Mouse (Mus musculus): ENCODE data around the gene Zmynd15. TPM values are rescaled to one million over a fixed set of nuclear protein-coding genes. Genes with fewer than 3 reads are reported as not detected.
A peak's percentile ranks its signal among the peaks of the same experiment; 100 is the strongest.
"Not testable (repeated sequence)": the region's sequence is repeated elsewhere in the genome, so short reads cannot be mapped to it uniquely, and the experiment has no call there.

Gene Zmynd15
- 0.31 and 0.85 TPM in 2 replicates for polyA plus RNA-seq (2014; fragmentation: Nextera tagmentation; extraction: Ambion mirVana)

DNA sequence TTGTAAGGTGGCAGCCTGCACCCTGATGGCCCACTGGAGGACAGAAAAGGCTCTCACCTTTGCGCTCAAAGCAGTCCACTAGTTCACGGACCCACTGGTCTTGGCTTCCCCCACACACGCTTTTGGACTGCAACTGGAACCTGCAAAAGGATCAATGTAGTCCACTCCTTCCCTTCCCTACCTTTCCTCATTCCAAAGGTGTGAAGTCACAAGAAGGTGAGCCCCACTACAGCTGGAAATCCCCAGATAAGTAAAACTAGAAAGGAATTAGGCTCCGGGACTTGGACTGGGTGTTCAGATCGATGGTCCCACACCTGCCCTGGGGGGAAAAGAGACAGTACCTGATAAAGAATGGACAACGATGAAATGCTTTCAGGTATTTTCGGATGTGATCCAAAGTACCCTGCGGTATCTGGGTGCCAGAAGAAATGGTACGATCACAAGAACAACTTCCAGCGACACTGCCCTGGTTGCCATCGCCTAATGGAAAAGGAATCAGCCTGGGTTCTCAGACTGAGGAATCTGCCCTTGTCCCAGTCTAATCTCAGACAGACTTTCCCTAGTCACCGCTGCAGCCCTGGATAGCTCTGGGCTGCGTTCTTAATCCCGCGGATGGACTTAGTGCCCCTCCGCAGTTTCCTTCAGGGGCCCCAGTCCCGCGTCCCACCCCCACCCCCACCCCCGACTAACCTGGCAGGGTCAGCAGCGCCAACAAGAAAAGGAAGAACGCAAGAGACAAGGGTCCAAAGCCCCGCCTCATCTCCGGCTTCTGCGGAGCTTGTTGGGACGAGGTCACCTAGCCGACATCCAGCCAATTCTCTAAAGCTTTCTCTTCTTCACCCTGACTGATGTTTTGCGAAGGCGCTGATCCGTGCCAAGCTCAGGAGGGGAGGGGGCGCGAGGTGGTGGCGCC lies at the start of gene Zmynd15:
TSS of gene Zmynd15 (plus strand) at position 746 of the 913 bp plus-strand sequence.
- ATAC-seq (ENCODE audit: low read depth) (no peak), DNase-seq (ENCODE audit: low spot score) (no peak)
- H3K4me1 ChIP-seq (ENCODE audit: control insufficient read depth, insufficient read depth, low read length) = no peaks in the 10 kb centered on the region
- H3K9me3 ChIP-seq (ENCODE audit: control insufficient read depth, low read length) = 0 out of 2 replicates have a peak, but pooled peaks cover 3% of the 10 kb centered on the region
- no peak within 1 kb of the TSS for H3K27ac ChIP-seq (replicated peaks; ENCODE audit: low read depth, low read length)
- H3K27me3 ChIP-seq (replicated peaks; ENCODE audit: control insufficient read depth, insufficient read depth, low read length) = peaks cover 25% of the 10 kb centered on the region
- peak within 1 kb of the TSS; percentile 57 for H3K4me3 ChIP-seq (ENCODE audit: low read depth, low read length)
- H3K9ac ChIP-seq (ENCODE audit: low read depth, low read length) = peak within 1 kb of the TSS; percentile 65
- H3K36me3 ChIP-seq (ENCODE audit: control insufficient read depth, insufficient read depth, low read length) = no peaks in the 10 kb centered on the region
- peak within 1 kb of the TSS; percentile 95 for H3K4me2 ChIP-seq (ENCODE audit: low read depth, low read length)
- WGBS = 19% methylated on average over 29 of the region's 32 CpGs

DNA sequence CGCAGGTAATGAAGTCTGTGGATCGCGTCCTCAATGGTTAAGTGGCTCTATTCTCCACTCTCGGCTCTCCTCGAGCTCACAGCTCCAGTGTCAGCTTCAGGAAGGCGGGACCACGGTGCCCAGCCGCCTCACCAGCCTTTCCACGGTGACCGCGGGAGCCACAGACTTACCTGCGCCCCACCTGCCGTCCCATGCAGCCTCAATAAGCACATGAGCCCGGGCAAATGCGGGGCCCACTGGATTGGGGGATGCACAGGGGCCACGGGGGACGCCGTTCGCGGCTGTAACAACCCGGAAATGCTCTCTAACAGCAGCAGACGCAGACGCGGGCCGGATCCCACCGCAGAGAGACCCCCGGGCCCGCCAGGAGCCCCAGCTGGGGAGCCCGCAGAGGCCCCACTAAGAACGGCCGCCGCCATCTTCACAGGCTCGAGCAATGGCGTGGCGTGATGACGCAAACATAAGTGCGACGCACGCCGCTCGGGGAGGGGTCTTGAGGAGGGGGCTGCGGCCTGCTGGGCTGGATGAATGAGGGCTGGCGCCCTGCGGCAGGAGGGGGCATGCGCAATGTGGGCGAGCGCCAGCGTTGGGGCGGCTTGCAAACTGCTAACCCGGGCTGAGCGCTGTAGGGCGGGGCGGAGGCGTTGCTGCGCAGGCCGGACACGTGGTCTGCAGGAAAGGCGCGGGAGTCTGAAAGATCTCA lies 49.5 kb upstream of the Zmynd15 start, which contains the start of gene Pelp1:
TSS of gene Pelp1 (minus strand) at position 438 of the 703 bp plus-strand sequence.
- no peaks in the 10 kb centered on the region for H3K9me3 ChIP-seq (ENCODE audit: control insufficient read depth, low read length)
- H3K36me3 ChIP-seq (ENCODE audit: control insufficient read depth, insufficient read depth, low read length) = 0 out of 2 replicates have a peak, but pooled peaks cover 17% of the 10 kb centered on the region
- H3K27me3 ChIP-seq (replicated peaks; ENCODE audit: control insufficient read depth, insufficient read depth, low read length) = no peaks in the 10 kb centered on the region
- peaks cover 6% of the 10 kb centered on the region; the same call in 1 of the 2 replicates for H3K4me1 ChIP-seq (ENCODE audit: control insufficient read depth, insufficient read depth, low read length)
- peak within 1 kb of the TSS; percentile 100 for H3K4me3 ChIP-seq (ENCODE audit: low read depth, low read length)
- under 1% methylated on average over 50 of the region's 59 CpGs for WGBS
- peak within 1 kb of the TSS; percentile 74 for H3K4me2 ChIP-seq (ENCODE audit: low read depth, low read length)
- H3K9ac ChIP-seq (ENCODE audit: low read depth, low read length) = peak within 1 kb of the TSS; percentile 99
- DNase-seq (ENCODE audit: low spot score) (peak; percentile 98), ATAC-seq (ENCODE audit: low read depth) (peak; percentile 99)
- H3K27ac ChIP-seq (replicated peaks; ENCODE audit: low read depth, low read length) = peak within 1 kb of the TSS; percentile 68

DNA sequence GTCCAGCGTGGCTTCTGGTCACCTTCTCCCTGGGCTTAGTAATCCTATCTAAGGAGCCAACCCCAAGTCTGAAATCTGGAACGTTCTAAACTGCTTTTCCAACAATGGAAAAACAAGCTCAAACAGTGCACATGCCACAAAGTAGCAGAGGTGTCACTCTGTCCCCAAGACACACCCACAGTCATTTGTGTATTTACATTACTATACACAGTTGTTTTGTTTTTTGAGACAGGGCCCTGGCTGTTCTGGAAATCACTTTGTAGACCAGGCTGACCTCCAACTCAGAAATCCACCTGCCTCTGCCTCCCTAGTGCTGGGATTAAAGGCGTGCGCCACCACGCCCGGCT lies 49.0 kb upstream of the Zmynd15 start:
- peak overlapping the region; percentile 74 for H3K4me2 ChIP-seq (ENCODE audit: low read depth, low read length)
- H3K4me3 ChIP-seq (ENCODE audit: low read depth, low read length) = peak overlapping the region; percentile 100
- ATAC-seq (ENCODE audit: low read depth) (no peak), DNase-seq (ENCODE audit: low spot score) (no peak)
- H3K9ac ChIP-seq (ENCODE audit: low read depth, low read length) = peak overlapping the region; percentile 99
- H3K27me3 ChIP-seq (replicated peaks; ENCODE audit: control insufficient read depth, insufficient read depth, low read length) = no peaks in the 10 kb centered on the region
- H3K27ac ChIP-seq (replicated peaks; ENCODE audit: low read depth, low read length) = peak overlapping the region; percentile 68; the same call in 1 of the 2 replicates
- H3K36me3 ChIP-seq (ENCODE audit: control insufficient read depth, insufficient read depth, low read length) = 0 out of 2 replicates have a peak, but pooled peaks cover 12% of the 10 kb centered on the region
- no peaks in the 10 kb centered on the region for H3K9me3 ChIP-seq (ENCODE audit: control insufficient read depth, low read length)
- peaks cover 6% of the 10 kb centered on the region; the same call in 1 of the 2 replicates for H3K4me1 ChIP-seq (ENCODE audit: control insufficient read depth, insufficient read depth, low read length)
- WGBS = 58% methylated on average over 6 of the region's 6 CpGs

GRCm38 (mm10) chr11:70412591-70412990 lies 46.6 kb upstream of the Zmynd15 start:
- H3K27ac ChIP-seq (replicated peaks; ENCODE audit: low read depth, low read length) = no peak overlapping the region
- peaks cover 6% of the 10 kb centered on the region; the same call in 1 of the 2 replicates for H3K4me1 ChIP-seq (ENCODE audit: control insufficient read depth, insufficient read depth, low read length)
- H3K4me2 ChIP-seq (ENCODE audit: low read depth, low read length) = no peak overlapping the region
- H3K36me3 ChIP-seq (ENCODE audit: control insufficient read depth, insufficient read depth, low read length) = no peaks in the 10 kb centered on the region
- DNase-seq (ENCODE audit: low spot score) = no peak
- H3K4me3 ChIP-seq (ENCODE audit: low read depth, low read length) = no peak overlapping the region
- no peak overlapping the region for H3K9ac ChIP-seq (ENCODE audit: low read depth, low read length)
- ATAC-seq (ENCODE audit: low read depth) = no peak
- no peaks in the 10 kb centered on the region for H3K9me3 ChIP-seq (ENCODE audit: control insufficient read depth, low read length)
- WGBS = 78% methylated on average over 5 of the region's 5 CpGs
- no peaks in the 10 kb centered on the region for H3K27me3 ChIP-seq (replicated peaks; ENCODE audit: control insufficient read depth, insufficient read depth, low read length)

GRCm38 (mm10) chr11:70413961-70414360 lies 45.3 kb upstream of the Zmynd15 start:
- no peaks in the 10 kb centered on the region for H3K27me3 ChIP-seq (replicated peaks; ENCODE audit: control insufficient read depth, insufficient read depth, low read length)
- no peak overlapping the region for H3K27ac ChIP-seq (replicated peaks; ENCODE audit: low read depth, low read length)
- H3K36me3 ChIP-seq (ENCODE audit: control insufficient read depth, insufficient read depth, low read length) = no peaks in the 10 kb centered on the region
- no peak for ATAC-seq (ENCODE audit: low read depth)
- no peaks in the 10 kb centered on the region for H3K9me3 ChIP-seq (ENCODE audit: control insufficient read depth, low read length)
- no peak overlapping the region for H3K9ac ChIP-seq (ENCODE audit: low read depth, low read length)
- DNase-seq (ENCODE audit: low spot score) = peak; percentile 77
- H3K4me2 ChIP-seq (ENCODE audit: low read depth, low read length) = no peak overlapping the region
- 10% methylated on average over 3 of the region's 3 CpGs for WGBS
- H3K4me3 ChIP-seq (ENCODE audit: low read depth, low read length) = no peak overlapping the region
- H3K4me1 ChIP-seq (ENCODE audit: control insufficient read depth, insufficient read depth, low read length) = peaks cover 2% of the 10 kb centered on the region; the same call in 1 of the 2 replicates

DNA sequence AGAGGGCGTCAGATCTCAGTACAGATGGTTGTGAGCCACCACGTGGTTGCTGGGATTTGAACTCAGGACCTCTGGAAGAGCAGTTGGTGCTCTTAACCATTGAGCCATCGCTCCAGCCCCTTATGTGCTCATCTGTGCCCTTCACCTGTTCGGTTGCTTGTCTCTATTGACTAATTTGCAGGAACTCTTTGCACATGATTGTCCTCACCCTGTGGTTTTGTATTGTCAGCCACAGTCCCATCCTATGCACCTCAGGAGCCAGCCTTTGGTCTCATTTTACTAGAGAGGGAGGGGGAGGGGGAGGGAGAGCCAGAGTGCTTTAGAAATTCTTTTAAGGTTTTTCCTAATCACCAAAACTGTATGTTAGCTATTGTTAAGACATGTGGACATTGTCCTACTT lies 41.0 kb upstream of the Zmynd15 start:
- no peak for ATAC-seq (ENCODE audit: low read depth)

DNA sequence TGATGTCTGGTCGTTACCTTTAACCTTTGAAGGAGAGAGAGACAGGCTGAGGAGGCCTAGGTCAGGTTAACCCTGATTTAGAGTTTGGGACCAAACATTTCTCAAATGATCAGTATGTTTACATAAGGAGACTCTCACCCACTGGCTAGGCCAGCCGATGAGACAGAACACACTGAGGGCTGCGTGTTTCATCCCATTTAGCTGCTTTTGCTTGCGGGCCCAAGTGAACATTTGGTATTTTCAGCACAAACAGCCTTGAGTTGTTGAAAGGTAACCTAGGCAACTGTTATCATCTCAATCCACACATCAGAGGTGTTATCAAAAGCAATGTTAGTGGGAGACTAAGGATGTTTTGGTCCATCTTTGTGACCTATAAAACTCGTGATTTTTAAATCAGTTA lies 39.7 kb upstream of the Zmynd15 start:
- ATAC-seq (ENCODE audit: low read depth) (no peak), DNase-seq (ENCODE audit: low spot score) (no peak)
- Histone ChIP-seq H3K9me3 (ENCODE audit: control insufficient read depth, low read length) (no peaks in the 10 kb centered on the region), H3K4me2 (ENCODE audit: low read depth, low read length) (no peak overlapping the region), H3K27ac (replicated peaks; ENCODE audit: low read depth, low read length) (no peak overlapping the region), H3K4me3 (ENCODE audit: low read depth, low read length) (no peak overlapping the region), H3K4me1 (ENCODE audit: control insufficient read depth, insufficient read depth, low read length) (no peaks in the 10 kb centered on the region), H3K36me3 (ENCODE audit: control insufficient read depth, insufficient read depth, low read length) (no peaks in the 10 kb centered on the region), H3K9ac (ENCODE audit: low read depth, low read length) (no peak overlapping the region), H3K27me3 (replicated peaks; ENCODE audit: control insufficient read depth, insufficient read depth, low read length) (no peaks in the 10 kb centered on the region)
- 69% methylated on average over 5 of the region's 5 CpGs for WGBS

More for the DNA sequence above, 41.0 kb upstream of the Zmynd15 start:
- Histone ChIP-seq H3K9me3 (ENCODE audit: control insufficient read depth, low read length) (no peaks in the 10 kb centered on the region), H3K4me3 (ENCODE audit: low read depth, low read length) (no peak overlapping the region), H3K4me1 (ENCODE audit: control insufficient read depth, insufficient read depth, low read length) (no peaks in the 10 kb centered on the region), H3K27ac (replicated peaks; ENCODE audit: low read depth, low read length) (no peak overlapping the region), H3K9ac (ENCODE audit: low read depth, low read length) (no peak overlapping the region), H3K27me3 (replicated peaks; ENCODE audit: control insufficient read depth, insufficient read depth, low read length) (no peaks in the 10 kb centered on the region), H3K4me2 (ENCODE audit: low read depth, low read length) (no peak overlapping the region), H3K36me3 (ENCODE audit: control insufficient read depth, insufficient read depth, low read length) (no peaks in the 10 kb centered on the region)
- 73% methylated on average over 4 of the region's 4 CpGs for WGBS
- no peak for DNase-seq (ENCODE audit: low spot score)

- not testable (repeated sequence) for H3K4me1 ChIP-seq (ENCODE audit: control insufficient read depth, insufficient read depth, low read length); H3K36me3 ChIP-seq (ENCODE audit: control insufficient read depth, insufficient read depth, low read length); H3K4me3 ChIP-seq (ENCODE audit: low read depth, low read length); H3K9ac ChIP-seq (ENCODE audit: low read depth, low read length); H3K9me3 ChIP-seq (ENCODE audit: control insufficient read depth, low read length); ATAC-seq (ENCODE audit: low read depth); H3K27me3 ChIP-seq (replicated peaks; ENCODE audit: control insufficient read depth, insufficient read depth, low read length); H3K4me2 ChIP-seq (ENCODE audit: low read depth, low read length); H3K27ac ChIP-seq (replicated peaks; ENCODE audit: low read depth, low read length); DNase-seq (ENCODE audit: low spot score)
- 72% methylated on average over 6 of the region's 6 CpGs for WGBS
These were observed 32.6 kb upstream of the Zmynd15 start for GRCm38 (mm10) chr11:70426598-70426997.
